Mouse (Mus musculus): ENCODE measurements around the gene Hspb7. TPM values are rescaled to one million over a fixed set of nuclear protein-coding genes. Genes with fewer than 3 reads are reported as not detected.

The Hspb7 gene
- polyA plus RNA-seq, 1 experiment = not detected

DNA sequence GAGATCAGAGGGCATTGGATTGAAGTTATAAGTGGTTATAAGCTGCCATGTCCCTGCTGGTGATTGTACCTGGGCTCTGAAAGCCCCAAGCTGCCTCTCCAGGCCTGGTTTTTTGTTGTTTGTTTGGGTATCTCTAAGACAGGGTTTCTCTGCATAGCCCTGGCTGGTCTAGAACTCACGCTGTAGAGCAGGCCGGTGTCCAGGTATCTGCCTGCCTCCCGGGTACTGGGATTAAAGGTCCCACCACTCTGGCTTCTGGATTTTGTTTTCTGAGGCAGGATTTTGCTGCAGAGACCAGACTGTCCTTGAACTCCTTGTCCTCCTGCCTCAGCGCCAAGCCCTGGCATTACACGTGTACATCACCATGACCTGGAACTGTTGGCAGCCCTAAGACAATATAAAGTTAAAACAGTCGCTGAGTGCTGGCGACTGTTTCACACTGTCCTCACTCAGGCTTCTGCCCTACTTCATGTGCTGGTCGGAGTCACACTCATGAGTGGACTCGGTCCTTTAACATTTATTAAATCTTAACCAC is 31.4 kb downstream of the Hspb7 start:
- H3K4me1 ChIP-seq (ENCODE audit: control insufficient read depth) = peaks cover 1% of the 10 kb centered on the region; the same call in 1 of the 2 replicates
- no peaks in the 10 kb centered on the region for H3K9me3 ChIP-seq (ENCODE audit: control insufficient read depth, low read length)
- H3K4me3 ChIP-seq (replicated peaks) = no peak overlapping the region
- no peak for TF ChIP-seq TAL1 (IDR thresholded peaks at IDR 0.05; ENCODE audit: low read length)
- no peak for TF ChIP-seq GATA1 (IDR thresholded peaks at IDR 0.05; ENCODE audit: low read length)
- no peaks in the 10 kb centered on the region for H3K27me3 ChIP-seq (ENCODE audit: control insufficient read depth)
- H3K36me3 ChIP-seq (ENCODE audit: control insufficient read depth) = peaks cover 41% of the 10 kb centered on the region

DNA sequence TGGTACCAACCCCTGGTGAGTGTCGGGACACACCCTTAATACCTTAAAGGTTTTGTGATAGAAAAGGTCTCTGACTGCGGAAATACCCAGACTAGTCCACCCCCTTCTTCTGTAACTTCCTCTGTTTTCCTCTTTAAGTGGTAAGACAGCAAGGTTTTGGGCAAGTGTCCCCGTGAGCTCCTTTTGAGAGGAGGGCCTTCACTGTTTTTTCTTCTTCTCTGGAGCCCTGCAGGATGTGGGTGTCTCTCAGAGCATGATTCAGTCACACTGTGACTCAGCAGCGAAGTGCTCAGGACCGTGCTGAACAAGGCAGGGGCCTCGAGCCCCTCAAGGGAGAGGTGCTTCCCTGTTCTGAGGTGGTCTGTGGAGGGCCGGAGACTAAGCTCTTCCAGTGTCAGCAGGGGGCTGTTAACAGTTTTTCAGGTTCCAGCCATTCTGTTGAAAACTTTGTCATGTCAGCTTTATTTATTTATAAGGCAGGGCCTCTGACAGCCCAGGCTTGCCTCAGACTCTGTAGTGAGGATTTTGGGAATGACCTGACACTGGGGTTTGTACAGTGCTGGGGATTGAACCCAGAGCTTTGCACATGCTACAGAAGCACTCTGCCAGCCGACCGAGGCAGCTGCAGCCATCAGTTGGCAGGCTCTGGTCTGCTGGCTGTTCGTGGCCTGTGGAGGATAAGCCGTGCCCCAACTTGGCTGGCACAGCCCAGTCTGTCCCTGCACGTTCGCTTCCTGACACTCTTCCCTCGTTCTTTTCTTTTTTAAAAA is 34.2 kb downstream of the Hspb7 start:
- Histone ChIP-seq H3K4me3 (replicated peaks) (no peak overlapping the region), H3K36me3 (ENCODE audit: control insufficient read depth) (peaks cover 25% of the 10 kb centered on the region), H3K9me3 (ENCODE audit: control insufficient read depth, low read length) (no peaks in the 10 kb centered on the region), H3K4me1 (ENCODE audit: control insufficient read depth) (peaks cover 3% of the 10 kb centered on the region; the same call in 1 of the 2 replicates), H3K27me3 (ENCODE audit: control insufficient read depth) (no peaks in the 10 kb centered on the region)
- TF ChIP-seq TAL1 (IDR thresholded peaks at IDR 0.05; ENCODE audit: low read length) = no peak
- TF ChIP-seq GATA1 (IDR thresholded peaks at IDR 0.05; ENCODE audit: low read length) = no peak

DNA sequence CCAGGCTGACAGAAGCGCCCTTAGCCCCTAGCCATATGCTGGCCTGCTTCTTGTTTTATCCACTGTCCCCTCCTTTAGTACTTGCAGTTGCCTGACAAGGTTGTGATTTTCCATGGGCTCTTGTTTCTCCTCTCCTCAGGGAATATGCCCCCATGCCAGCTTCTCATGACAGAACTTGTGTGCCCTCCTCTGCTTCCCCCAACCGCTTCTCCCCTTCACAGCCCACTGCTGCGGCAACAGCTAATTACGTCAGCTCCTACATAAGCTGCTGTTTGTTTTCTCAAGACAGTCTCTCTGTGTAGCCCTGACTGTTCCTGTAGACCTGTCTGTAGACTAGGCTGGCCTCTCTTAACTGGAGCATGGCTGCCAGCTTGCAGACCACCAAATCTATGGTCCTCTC is 34.9 kb downstream of the Hspb7 start:
- no peak overlapping the region for H3K4me3 ChIP-seq (replicated peaks)
- H3K36me3 ChIP-seq (ENCODE audit: control insufficient read depth) = peaks cover 26% of the 10 kb centered on the region
- H3K4me1 ChIP-seq (ENCODE audit: control insufficient read depth) = peaks cover 2% of the 10 kb centered on the region; the same call in 1 of the 2 replicates
- TF ChIP-seq GATA1 (IDR thresholded peaks at IDR 0.05; ENCODE audit: low read length) = no peak
- TF ChIP-seq TAL1 (IDR thresholded peaks at IDR 0.05; ENCODE audit: low read length) = no peak
- no peaks in the 10 kb centered on the region for H3K9me3 ChIP-seq (ENCODE audit: control insufficient read depth, low read length)
- H3K27me3 ChIP-seq (ENCODE audit: control insufficient read depth) = no peaks in the 10 kb centered on the region

DNA sequence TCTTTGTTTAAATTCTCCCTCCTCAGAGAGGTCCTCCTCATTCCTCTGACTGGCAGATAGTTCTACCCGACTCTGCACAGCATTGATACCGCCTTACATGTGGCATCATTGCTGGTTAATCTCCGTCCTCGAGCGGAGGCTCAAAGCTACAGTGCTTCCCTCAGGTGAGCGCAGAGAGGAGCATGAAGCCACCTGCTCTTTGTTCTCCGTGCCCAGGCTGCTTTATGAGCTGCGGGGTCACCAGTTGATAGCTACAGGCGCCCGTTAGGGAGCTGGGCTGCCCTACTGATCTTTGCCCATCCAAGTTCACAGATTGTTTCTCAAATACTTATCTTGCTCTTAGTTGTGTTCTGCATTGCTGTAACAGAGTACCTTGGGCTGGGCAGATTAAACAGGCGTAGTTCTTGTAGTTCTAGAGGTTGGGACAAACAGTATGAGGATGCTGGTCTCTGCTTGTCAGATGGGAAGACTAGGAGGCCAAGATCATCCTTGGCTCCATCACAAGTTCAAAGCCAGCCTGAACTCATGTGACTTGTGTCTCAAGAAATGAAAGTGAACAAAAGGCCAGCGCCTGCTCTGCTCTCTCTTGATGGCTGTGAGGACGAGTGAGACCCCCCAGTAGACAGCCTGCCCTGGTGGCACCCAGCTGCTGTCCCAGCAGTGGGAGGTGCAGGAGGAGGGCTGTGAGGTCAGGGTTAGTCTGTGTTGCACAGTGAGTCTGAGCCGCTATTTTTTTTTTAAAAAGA is 35.8 kb downstream of the Hspb7 start:
- no peaks in the 10 kb centered on the region for H3K27me3 ChIP-seq (ENCODE audit: control insufficient read depth)
- peaks cover 28% of the 10 kb centered on the region for H3K36me3 ChIP-seq (ENCODE audit: control insufficient read depth)
- H3K9me3 ChIP-seq (ENCODE audit: control insufficient read depth, low read length) = no peaks in the 10 kb centered on the region
- no peak overlapping the region for H3K4me3 ChIP-seq (replicated peaks)
- TF ChIP-seq GATA1 (IDR thresholded peaks at IDR 0.05; ENCODE audit: low read length) = no peak
- no peak for TF ChIP-seq TAL1 (IDR thresholded peaks at IDR 0.05; ENCODE audit: low read length)
- H3K4me1 ChIP-seq (ENCODE audit: control insufficient read depth) = peaks cover 2% of the 10 kb centered on the region; the same call in 1 of the 2 replicates

DNA sequence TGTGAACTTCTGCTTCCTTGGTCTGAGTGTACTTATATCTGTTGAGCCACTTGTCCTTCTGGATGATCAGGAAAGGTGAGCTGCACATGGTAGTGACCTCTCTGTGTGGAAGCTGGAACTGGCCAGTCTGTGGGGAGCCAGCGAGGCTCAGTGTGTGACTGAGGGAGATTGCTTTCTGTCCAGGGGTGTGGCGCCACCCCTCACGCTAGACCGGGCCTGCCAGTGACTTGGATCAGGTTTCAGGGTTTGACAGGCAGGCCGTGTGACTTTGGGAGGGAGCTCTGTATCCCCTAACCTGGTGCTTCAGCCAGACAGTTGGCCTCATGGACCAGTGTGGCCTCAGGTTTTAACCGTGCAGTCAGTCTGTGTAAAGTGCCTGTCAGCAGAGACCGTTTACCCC is 37.7 kb downstream of the Hspb7 start:
- no peaks in the 10 kb centered on the region for H3K27me3 ChIP-seq (ENCODE audit: control insufficient read depth)
- TF ChIP-seq TAL1 (IDR thresholded peaks at IDR 0.05; ENCODE audit: low read length) = no peak
- peaks cover 2% of the 10 kb centered on the region; the same call in 1 of the 2 replicates for H3K4me1 ChIP-seq (ENCODE audit: control insufficient read depth)
- peaks cover 31% of the 10 kb centered on the region for H3K36me3 ChIP-seq (ENCODE audit: control insufficient read depth)
- H3K4me3 ChIP-seq (replicated peaks) = no peak overlapping the region
- H3K9me3 ChIP-seq (ENCODE audit: control insufficient read depth, low read length) = no peaks in the 10 kb centered on the region

DNA sequence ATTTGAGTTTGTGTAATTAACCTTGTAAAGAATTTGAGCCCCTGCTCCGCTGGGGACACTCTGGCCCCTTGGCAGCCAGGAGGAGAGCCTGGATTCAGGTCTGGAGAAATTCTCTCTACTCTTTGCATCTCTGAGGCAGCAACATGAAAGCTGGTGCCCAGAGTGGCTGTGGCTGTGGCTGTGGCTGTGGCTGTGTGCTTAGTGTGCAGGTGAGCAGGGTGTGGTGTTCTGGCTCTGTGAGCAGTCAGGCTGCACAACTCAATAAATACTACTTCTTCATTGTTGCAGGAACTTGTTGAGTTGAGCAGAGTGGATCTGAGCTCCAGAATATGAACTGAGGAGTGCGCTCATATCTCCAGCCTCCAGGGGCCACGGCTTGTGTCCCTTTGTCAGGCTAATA is 38.3 kb downstream of the Hspb7 start:
- peaks cover 35% of the 10 kb centered on the region for H3K36me3 ChIP-seq (ENCODE audit: control insufficient read depth)
- TF ChIP-seq TAL1 (IDR thresholded peaks at IDR 0.05; ENCODE audit: low read length) (no peak), GATA1 (IDR thresholded peaks at IDR 0.05; ENCODE audit: low read length) (no peak)
- peaks cover 2% of the 10 kb centered on the region; the same call in 1 of the 2 replicates for H3K4me1 ChIP-seq (ENCODE audit: control insufficient read depth)
- H3K4me3 ChIP-seq (replicated peaks) = no peak overlapping the region
- H3K27me3 ChIP-seq (ENCODE audit: control insufficient read depth) = no peaks in the 10 kb centered on the region
- peaks cover 2% of the 10 kb centered on the region; the same call in 1 of the 2 replicates for H3K9me3 ChIP-seq (ENCODE audit: control insufficient read depth, low read length)

DNA sequence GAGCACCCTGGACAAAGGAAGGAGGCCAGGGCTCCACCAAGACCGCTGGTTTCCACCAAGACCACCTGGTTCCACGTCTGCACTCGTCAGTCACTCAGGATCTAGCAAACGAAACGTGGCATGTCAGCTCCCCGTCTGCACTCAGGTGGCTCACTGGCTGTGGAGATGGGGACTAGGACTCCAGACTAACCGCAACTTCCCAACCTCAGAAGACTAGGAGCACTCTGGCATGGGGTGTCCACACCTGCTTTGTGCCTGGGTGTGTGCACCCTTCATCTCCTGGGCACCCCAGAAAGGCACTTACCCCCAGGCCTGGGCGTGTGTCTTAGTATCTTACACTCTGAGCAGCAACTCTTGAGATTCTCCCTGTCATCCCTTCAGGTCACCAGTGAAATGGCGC is 39.2 kb downstream of the Hspb7 start:
- peaks cover 2% of the 10 kb centered on the region; the same call in 1 of the 2 replicates for H3K4me1 ChIP-seq (ENCODE audit: control insufficient read depth)
- peaks cover 44% of the 10 kb centered on the region for H3K36me3 ChIP-seq (ENCODE audit: control insufficient read depth)
- H3K27me3 ChIP-seq (ENCODE audit: control insufficient read depth) = no peaks in the 10 kb centered on the region
- peaks cover 10% of the 10 kb centered on the region for H3K9me3 ChIP-seq (ENCODE audit: control insufficient read depth, low read length)
- H3K4me3 ChIP-seq (replicated peaks) = no peak overlapping the region
- no peak for TF ChIP-seq GATA1 (IDR thresholded peaks at IDR 0.05; ENCODE audit: low read length)
- TF ChIP-seq TAL1 (IDR thresholded peaks at IDR 0.05; ENCODE audit: low read length) = no peak

DNA sequence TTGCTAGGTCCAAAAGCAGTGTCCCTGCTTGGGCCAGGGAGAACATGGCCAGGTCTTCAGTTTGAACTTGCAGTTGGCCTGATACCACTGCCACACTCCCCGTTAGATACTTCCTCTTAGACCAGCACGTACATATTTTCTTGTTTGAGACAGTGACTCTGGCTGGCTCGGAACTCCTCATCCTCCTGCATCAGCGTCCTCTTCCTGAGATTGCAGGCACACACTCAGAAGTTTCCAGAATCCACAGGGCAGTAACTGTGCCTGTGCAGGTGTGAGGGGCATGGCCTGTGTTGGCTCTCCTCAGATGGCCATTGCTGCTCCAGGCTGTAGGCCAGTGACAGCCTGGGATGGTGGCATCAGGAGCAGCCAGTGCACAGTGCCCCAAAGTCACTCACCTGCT is 39.9 kb downstream of the Hspb7 start:
- Histone ChIP-seq H3K9me3 (ENCODE audit: control insufficient read depth, low read length) (peaks cover 18% of the 10 kb centered on the region), H3K4me3 (replicated peaks) (no peak overlapping the region), H3K36me3 (ENCODE audit: control insufficient read depth) (peaks cover 51% of the 10 kb centered on the region), H3K27me3 (ENCODE audit: control insufficient read depth) (no peaks in the 10 kb centered on the region), H3K4me1 (ENCODE audit: control insufficient read depth) (peaks cover 2% of the 10 kb centered on the region; the same call in 1 of the 2 replicates)
- TF ChIP-seq GATA1 (IDR thresholded peaks at IDR 0.05; ENCODE audit: low read length) (no peak), TAL1 (IDR thresholded peaks at IDR 0.05; ENCODE audit: low read length) (no peak)

DNA sequence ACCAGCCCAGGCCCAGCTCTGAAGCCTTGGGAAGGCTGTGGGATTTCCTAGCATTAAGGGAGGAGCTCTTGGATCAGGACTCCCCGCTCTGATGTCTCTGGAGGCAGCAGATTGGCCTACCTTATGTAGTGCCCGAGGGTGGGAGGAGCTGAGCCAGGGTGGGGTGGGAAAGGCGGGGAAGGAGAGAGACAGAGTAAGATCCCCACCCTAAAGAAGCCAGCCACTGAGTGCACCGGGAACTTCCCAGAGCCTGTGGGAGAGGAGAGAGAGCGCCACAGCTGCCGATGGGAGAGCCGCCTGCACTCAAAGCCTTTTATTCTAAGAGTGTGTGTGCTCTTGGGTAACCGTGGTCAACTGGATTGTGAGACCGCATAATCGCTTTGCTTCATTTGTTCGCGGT is 40.5 kb downstream of the Hspb7 start:
- Histone ChIP-seq H3K9me3 (ENCODE audit: control insufficient read depth, low read length) (peaks cover 23% of the 10 kb centered on the region), H3K4me1 (ENCODE audit: control insufficient read depth) (peaks cover 2% of the 10 kb centered on the region; the same call in 1 of the 2 replicates), H3K4me3 (replicated peaks) (no peak overlapping the region), H3K36me3 (ENCODE audit: control insufficient read depth) (peaks cover 57% of the 10 kb centered on the region), H3K27me3 (ENCODE audit: control insufficient read depth) (no peaks in the 10 kb centered on the region)
- TF ChIP-seq TAL1 (IDR thresholded peaks at IDR 0.05; ENCODE audit: low read length) (no peak), GATA1 (IDR thresholded peaks at IDR 0.05; ENCODE audit: low read length) (no peak)

Measured in erythroblast, embryonic 14.5 days (primary cell).